Mouse (Mus musculus) intestine, embryonic 14.5 days (tissue): ENCODE measurements at regions not wholly inside any gene's neighbourhood (a gene's known extent, or its start where the extent isn't known, plus 50 kb on each side); places are given as distances from the start of the nearest gene placed in this dataset.

Source experiments
- ATAC-seq: fragments of 200-750 bp; cut with Nextera tagmentation; replicated peaks from 2 replicates; pipeline ENCODE4 v1.8.0; 2017; ENCODE audit warnings: low read depth, moderate number of reproducible peaks, moderate TSS enrichment, moderate library complexity; ENCODE audit not compliant: low FRiP score, low TSS enrichment
- DNase-seq: peaks from one replicate; pipeline ENCODE4 v3.0.0-alpha.2; 2018; ENCODE audit warnings: low spot score
- H3K27ac ChIP-seq: fragments of 300-500 bp; sonication (generic); 2 replicates; pipeline ENCODE4 v1.5.1; 2014; ENCODE audit warnings: low read depth, mild to moderate bottlenecking, control low read depth
- H3K27me3 ChIP-seq: fragments of 300-500 bp; sonication (generic); replicated peaks from 2 replicates; pipeline ENCODE4 v1.6.1; 2014; ENCODE audit warnings: low read length, control low read depth; ENCODE audit not compliant: control insufficient read depth, insufficient read depth
- H3K36me3 ChIP-seq: fragments of 300-500 bp; sonication (generic); 2 replicates; pipeline ENCODE4 v1.6.1; 2014; ENCODE audit warnings: low read length, control low read depth; ENCODE audit not compliant: control insufficient read depth, insufficient read depth
- H3K4me1 ChIP-seq: fragments of 300-500 bp; sonication (generic); replicated peaks from 2 replicates; pipeline ENCODE4 v1.6.1; 2014; ENCODE audit warnings: low read length, control low read depth, mixed read lengths; ENCODE audit not compliant: control insufficient read depth, insufficient read depth
- H3K4me2 ChIP-seq: fragments of 300-500 bp; sonication (generic); 2 replicates; pipeline ENCODE4 v1.6.1; 2014; ENCODE audit warnings: low read length
- H3K4me3 ChIP-seq: fragments of 300-500 bp; sonication (generic); 2 replicates; pipeline ENCODE4 v1.5.1; 2014; ENCODE audit warnings: low read depth, low read length, control low read depth, mixed read lengths
- H3K9ac ChIP-seq: fragments of 300-500 bp; sonication (generic); 2 replicates; pipeline ENCODE4 v1.6.1; 2014; ENCODE audit warnings: mild to moderate bottlenecking, low read length
- H3K9me3 ChIP-seq: fragments of 300-500 bp; sonication (generic); 2 replicates; pipeline ENCODE4 v1.6.1; 2016; ENCODE audit warnings: low read length, control low read depth; ENCODE audit not compliant: control insufficient read depth
- WGBS: fragments of 180-500 bp; shearing (Covaris S2); extraction: QIAGEN DNeasy Blood & Tissue Kit; methylation state at CpG from one replicate; pipeline ENCODE4 v1.1.7; 2014; 5-methylcytosine and 5-hydroxymethylcytosine counted together

- Histone ChIP-seq H3K27me3 (no peaks in the 10 kb centered on the region), H3K9ac (no peak overlapping the region), H3K4me1 (no peaks in the 10 kb centered on the region), H3K9me3 (no peaks in the 10 kb centered on the region), H3K4me2 (no peak overlapping the region), H3K27ac (no peak overlapping the region), H3K36me3 (no peaks in the 10 kb centered on the region), H3K4me3 (no peak overlapping the region)
- ATAC-seq (no peak), DNase-seq (no peak)
- WGBS: 94% methylated on average over 1 of the region's 1 CpGs
These were observed 133.0 kb upstream of the Plcb4 start for GRCm38 (mm10) chr2:135525779-135526178.

GRCm38 (mm10) chr2:135529619-135530018 lies 129.2 kb upstream of the Plcb4 start:
- H3K36me3 ChIP-seq: no peaks in the 10 kb centered on the region
- no peak overlapping the region for H3K4me2 ChIP-seq
- WGBS: 75% methylated on average over 3 of the region's 3 CpGs
- DNase-seq: no peak
- no peaks in the 10 kb centered on the region for H3K9me3 ChIP-seq
- H3K4me3 ChIP-seq: no peak overlapping the region
- ATAC-seq: no peak
- H3K27me3 ChIP-seq: no peaks in the 10 kb centered on the region
- no peak overlapping the region for H3K27ac ChIP-seq
- no peak overlapping the region for H3K9ac ChIP-seq
- H3K4me1 ChIP-seq: no peaks in the 10 kb centered on the region

GRCm38 (mm10) chr2:135536303-135536871 lies 122.4 kb upstream of the Plcb4 start:
- Histone ChIP-seq H3K9ac (no peak overlapping the region), H3K27me3 (no peaks in the 10 kb centered on the region), H3K4me2 (peak overlapping the region; percentile 35), H3K36me3 (no peaks in the 10 kb centered on the region), H3K4me3 (no peak overlapping the region), H3K9me3 (no peaks in the 10 kb centered on the region), H3K4me1 (peaks cover 5% of the 10 kb centered on the region; the same call in 1 of the 2 replicates), H3K27ac (no peak overlapping the region)
- ATAC-seq (no peak), DNase-seq (peak; percentile 52)
- WGBS: 34% methylated on average over 11 of the region's 11 CpGs

- H3K4me1 ChIP-seq: peaks cover 5% of the 10 kb centered on the region; the same call in 1 of the 2 replicates
- no peak overlapping the region for H3K4me3 ChIP-seq
- no peak for ATAC-seq
- DNase-seq: no peak
- H3K27me3 ChIP-seq: no peaks in the 10 kb centered on the region
- H3K27ac ChIP-seq: no peak overlapping the region
- no peak overlapping the region for H3K9ac ChIP-seq
- no peaks in the 10 kb centered on the region for H3K9me3 ChIP-seq
- WGBS: 76% methylated on average over 2 of the region's 2 CpGs
- no peak overlapping the region for H3K4me2 ChIP-seq
- no peaks in the 10 kb centered on the region for H3K36me3 ChIP-seq
These were observed 120.8 kb upstream of the Plcb4 start for GRCm38 (mm10) chr2:135538022-135538421.

GRCm38 (mm10) chr2:135541058-135541457 lies 117.8 kb upstream of the Plcb4 start:
- Histone ChIP-seq H3K9me3 (no peaks in the 10 kb centered on the region), H3K4me2 (no peak overlapping the region), H3K4me1 (peaks cover 5% of the 10 kb centered on the region; the same call in 1 of the 2 replicates), H3K27ac (no peak overlapping the region), H3K9ac (no peak overlapping the region), H3K4me3 (no peak overlapping the region), H3K36me3 (no peaks in the 10 kb centered on the region), H3K27me3 (no peaks in the 10 kb centered on the region)
- ATAC-seq: no peak
- no peak for DNase-seq
- 91% methylated on average over 2 of the region's 2 CpGs for WGBS

- Histone ChIP-seq H3K9ac (no peak overlapping the region), H3K36me3 (no peaks in the 10 kb centered on the region), H3K27me3 (no peaks in the 10 kb centered on the region), H3K4me3 (no peak overlapping the region), H3K4me1 (no peaks in the 10 kb centered on the region), H3K27ac (no peak overlapping the region), H3K4me2 (no peak overlapping the region), H3K9me3 (no peaks in the 10 kb centered on the region)
- ATAC-seq (no peak), DNase-seq (no peak)
These were observed 116.9 kb upstream of the Plcb4 start for GRCm38 (mm10) chr2:135541930-135542329.

GRCm38 (mm10) chr2:135544882-135545281 lies 113.9 kb upstream of the Plcb4 start:
- H3K36me3 ChIP-seq: no peaks in the 10 kb centered on the region
- no peaks in the 10 kb centered on the region for H3K27me3 ChIP-seq
- no peak overlapping the region for H3K4me2 ChIP-seq
- H3K9ac ChIP-seq: no peak overlapping the region
- DNase-seq (no peak), ATAC-seq (no peak)
- H3K4me1 ChIP-seq: no peaks in the 10 kb centered on the region
- no peaks in the 10 kb centered on the region for H3K9me3 ChIP-seq
- H3K27ac ChIP-seq: no peak overlapping the region
- no peak overlapping the region for H3K4me3 ChIP-seq

GRCm38 (mm10) chr2:135547966-135548365 lies 110.8 kb upstream of the Plcb4 start:
- ATAC-seq (no peak), DNase-seq (no peak)
- Histone ChIP-seq H3K4me2 (no peak overlapping the region), H3K36me3 (no peaks in the 10 kb centered on the region), H3K9me3 (no peaks in the 10 kb centered on the region), H3K4me1 (no peaks in the 10 kb centered on the region), H3K27ac (no peak overlapping the region), H3K27me3 (no peaks in the 10 kb centered on the region), H3K9ac (no peak overlapping the region), H3K4me3 (no peak overlapping the region)
- WGBS: 90% methylated on average over 3 of the region's 3 CpGs

GRCm38 (mm10) chr2:135553031-135553430 lies 105.8 kb upstream of the Plcb4 start:
- Histone ChIP-seq H3K27ac (no peak overlapping the region), H3K27me3 (no peaks in the 10 kb centered on the region), H3K4me2 (no peak overlapping the region), H3K9me3 (no peaks in the 10 kb centered on the region), H3K4me1 (no peaks in the 10 kb centered on the region), H3K9ac (no peak overlapping the region), H3K36me3 (no peaks in the 10 kb centered on the region), H3K4me3 (no peak overlapping the region)
- no peak for ATAC-seq
- WGBS: 48% methylated on average over 3 of the region's 3 CpGs
- no peak for DNase-seq
